Mouse (Mus musculus): ENCODE data around the gene Mafg. TPM values are rescaled to one million over a fixed set of nuclear protein-coding genes. Genes with fewer than 3 reads are reported as not detected.

Mafg gene
- polyA plus RNA-seq, 1 experiment from 2014 or later = 25.1 TPM

- no peak for DNase-seq (ENCODE audit: low spot score)
- H3K4me1 ChIP-seq = peaks cover 49% of the 10 kb centered on the region
- H3K27ac ChIP-seq (replicated peaks) = no peak overlapping the region
- 89% methylated on average over 11 of the region's 11 CpGs for WGBS
- peaks cover 63% of the 10 kb centered on the region for H3K36me3 ChIP-seq (replicated peaks)
- H3K4me3 ChIP-seq = 0 out of 2 replicates have a peak overlapping the region, but pooled peaks have one; percentile 14
- no peaks in the 10 kb centered on the region for H3K27me3 ChIP-seq (replicated peaks; ENCODE audit: low read depth, poor library complexity, severe bottlenecking)
- no peaks in the 10 kb centered on the region for H3K9me3 ChIP-seq
Observed at GRCm38 (mm10) chr11:120626785-120627467, 6.5 kb downstream of the Mafg start.

- H3K36me3 ChIP-seq (replicated peaks) = peaks cover 76% of the 10 kb centered on the region
Observed at GRCm38 (mm10) chr11:120625152-120625775, 8.1 kb downstream of the Mafg start, which contains the start of gene Sirt7. Gene Sirt7, minus strand, starts transcription at chr11:120625240.

GRCm38 (mm10) chr11:120624680-120625111 lies 8.7 kb downstream of the Mafg start:
- peak overlapping the region; percentile 75 for H3K27ac ChIP-seq (replicated peaks)
- H3K27me3 ChIP-seq (replicated peaks; ENCODE audit: low read depth, poor library complexity, severe bottlenecking) = no peaks in the 10 kb centered on the region
- H3K36me3 ChIP-seq (replicated peaks) = peaks cover 77% of the 10 kb centered on the region
- peaks cover 27% of the 10 kb centered on the region for H3K4me1 ChIP-seq
- peak overlapping the region; percentile 97 for H3K4me3 ChIP-seq
- DNase-seq (ENCODE audit: low spot score) = peak; percentile 90
- WGBS = under 1% methylated on average over 53 of the region's 53 CpGs
- H3K9me3 ChIP-seq = no peaks in the 10 kb centered on the region

More at GRCm38 (mm10) chr11:120625152-120625775, 8.1 kb downstream of the Mafg start, which contains the start of gene Sirt7:
- 22% methylated on average over 5 of the region's 5 CpGs for WGBS
- Histone ChIP-seq H3K9me3 (no peaks in the 10 kb centered on the region), H3K27ac (replicated peaks) (peak within 1 kb of the TSS; percentile 75), H3K4me1 (peaks cover 33% of the 10 kb centered on the region), H3K27me3 (replicated peaks; ENCODE audit: low read depth, poor library complexity, severe bottlenecking) (no peaks in the 10 kb centered on the region), H3K4me3 (peak within 1 kb of the TSS; percentile 97)
- DNase-seq (ENCODE audit: low spot score) = no peak

GRCm38 (mm10) chr11:120623961-120624679 lies 9.3 kb downstream of the Mafg start:
- H3K4me3 ChIP-seq = peak overlapping the region; percentile 97
- peak overlapping the region; percentile 75 for H3K27ac ChIP-seq (replicated peaks)
- DNase-seq (ENCODE audit: low spot score) = peak; percentile 73
- H3K9me3 ChIP-seq = no peaks in the 10 kb centered on the region
- peaks cover 77% of the 10 kb centered on the region for H3K36me3 ChIP-seq (replicated peaks)
- H3K27me3 ChIP-seq (replicated peaks; ENCODE audit: low read depth, poor library complexity, severe bottlenecking) = no peaks in the 10 kb centered on the region
- WGBS = 14% methylated on average over 30 of the region's 30 CpGs
- H3K4me1 ChIP-seq = peaks cover 21% of the 10 kb centered on the region

GRCm38 (mm10) chr11:120622805-120623204 lies 10.6 kb downstream of the Mafg start:
- Histone ChIP-seq H3K27me3 (replicated peaks; ENCODE audit: low read depth, poor library complexity, severe bottlenecking) (no peaks in the 10 kb centered on the region), H3K36me3 (replicated peaks) (peaks cover 79% of the 10 kb centered on the region), H3K4me1 (peaks cover 28% of the 10 kb centered on the region), H3K9me3 (no peaks in the 10 kb centered on the region), H3K27ac (replicated peaks) (no peak overlapping the region), H3K4me3 (no peak overlapping the region)
- 93% methylated on average over 6 of the region's 6 CpGs for WGBS
- no peak for DNase-seq (ENCODE audit: low spot score)

GRCm38 (mm10) chr11:120620195-120620594 lies 13.2 kb downstream of the Mafg start:
- peaks cover 42% of the 10 kb centered on the region for H3K4me1 ChIP-seq
- H3K4me3 ChIP-seq = no peak overlapping the region; the same call in 1 of the 2 replicates
- H3K27ac ChIP-seq (replicated peaks) = no peak overlapping the region
- DNase-seq (ENCODE audit: low spot score) = no peak
- H3K9me3 ChIP-seq = no peaks in the 10 kb centered on the region
- WGBS = 92% methylated on average over 14 of the region's 14 CpGs
- H3K36me3 ChIP-seq (replicated peaks) = peaks cover 65% of the 10 kb centered on the region
- no peaks in the 10 kb centered on the region for H3K27me3 ChIP-seq (replicated peaks; ENCODE audit: low read depth, poor library complexity, severe bottlenecking)

GRCm38 (mm10) chr11:120618619-120619535 lies 14.5 kb downstream of the Mafg start:
- Histone ChIP-seq H3K36me3 (replicated peaks) (peaks cover 76% of the 10 kb centered on the region), H3K27ac (replicated peaks) (peak overlapping the region; percentile 83), H3K4me3 (peak overlapping the region; percentile 79), H3K27me3 (replicated peaks; ENCODE audit: low read depth, poor library complexity, severe bottlenecking) (no peaks in the 10 kb centered on the region), H3K9me3 (no peaks in the 10 kb centered on the region), H3K4me1 (peaks cover 33% of the 10 kb centered on the region)
- WGBS = 94% methylated on average over 25 of the region's 25 CpGs
- no peak for DNase-seq (ENCODE audit: low spot score)

- Histone ChIP-seq H3K4me1 (peaks cover 30% of the 10 kb centered on the region), H3K27me3 (replicated peaks; ENCODE audit: low read depth, poor library complexity, severe bottlenecking) (no peaks in the 10 kb centered on the region), H3K27ac (replicated peaks) (peak within 1 kb of the TSS; percentile 83), H3K9me3 (no peaks in the 10 kb centered on the region), H3K4me3 (peak within 1 kb of the TSS; percentile 79), H3K36me3 (replicated peaks) (peaks cover 80% of the 10 kb centered on the region)
- DNase-seq (ENCODE audit: low spot score) = peak; percentile 94
- under 1% methylated on average over 56 of the region's 56 CpGs for WGBS
Observed at GRCm38 (mm10) chr11:120617519-120618112, 15.8 kb downstream of the Mafg start, which contains the start of gene Pcyt2. Gene Pcyt2, minus strand, starts transcription at chr11:120617936.

GRCm38 (mm10) chr11:120616617-120617294 lies 16.6 kb downstream of the Mafg start:
- WGBS = 49% methylated on average over 4 of the region's 4 CpGs
- peaks cover 80% of the 10 kb centered on the region for H3K36me3 ChIP-seq (replicated peaks)
- H3K9me3 ChIP-seq = no peaks in the 10 kb centered on the region
- H3K4me3 ChIP-seq = peak overlapping the region; percentile 79
- peak overlapping the region; percentile 83 for H3K27ac ChIP-seq (replicated peaks)
- DNase-seq (ENCODE audit: low spot score) = no peak
- peaks cover 30% of the 10 kb centered on the region for H3K4me1 ChIP-seq
- no peaks in the 10 kb centered on the region for H3K27me3 ChIP-seq (replicated peaks; ENCODE audit: low read depth, poor library complexity, severe bottlenecking)

GRCm38 (mm10) chr11:120615606-120616203 lies 17.7 kb downstream of the Mafg start:
- peaks cover 80% of the 10 kb centered on the region for H3K36me3 ChIP-seq (replicated peaks)
- no peaks in the 10 kb centered on the region for H3K9me3 ChIP-seq
- DNase-seq (ENCODE audit: low spot score) = no peak
- H3K4me3 ChIP-seq = peak overlapping the region; percentile 79; the same call in 1 of the 2 replicates
- peaks cover 30% of the 10 kb centered on the region for H3K4me1 ChIP-seq
- no peaks in the 10 kb centered on the region for H3K27me3 ChIP-seq (replicated peaks; ENCODE audit: low read depth, poor library complexity, severe bottlenecking)
- no peak overlapping the region for H3K27ac ChIP-seq (replicated peaks)
- 92% methylated on average over 11 of the region's 11 CpGs for WGBS

- Histone ChIP-seq H3K27me3 (replicated peaks; ENCODE audit: low read depth, poor library complexity, severe bottlenecking) (no peaks in the 10 kb centered on the region), H3K36me3 (replicated peaks) (peaks cover 80% of the 10 kb centered on the region), H3K27ac (replicated peaks) (no peak overlapping the region), H3K4me3 (0 out of 2 replicates have a peak overlapping the region, but pooled peaks have one; percentile 0), H3K4me1 (peaks cover 30% of the 10 kb centered on the region), H3K9me3 (no peaks in the 10 kb centered on the region)
- DNase-seq (ENCODE audit: low spot score) = no peak
- WGBS = 93% methylated on average over 6 of the region's 6 CpGs
Observed at GRCm38 (mm10) chr11:120615167-120615566, 18.2 kb downstream of the Mafg start.
